Mouse (Mus musculus) thymus, adult 2 months (tissue): ENCODE results near the gene Lekr1. TPM values are rescaled to one million over a fixed set of nuclear protein-coding genes. Genes with fewer than 3 reads are reported as not detected.

Experiments used
- DNase-seq: peaks from one replicate; pipeline ENCODE4 v3.0.0; 2021
- H3K27ac ChIP-seq: fragments of 200-500 bp; 2 replicates; pipeline ENCODE4 v1.5.1; 2012; ENCODE audit warnings: low read length, control low read depth; ENCODE audit not compliant: control insufficient read depth, insufficient read depth
- H3K27me3 ChIP-seq: fragments of 200-500 bp; 2 replicates; pipeline ENCODE4 v1.6.1; 2012; ENCODE audit warnings: mild to moderate bottlenecking, low read length, moderate library complexity, mixed read lengths; ENCODE audit not compliant: control insufficient read depth, insufficient read depth
- H3K36me3 ChIP-seq: fragments of 200-500 bp; 2 replicates; pipeline ENCODE4 v1.6.1; 2012; ENCODE audit warnings: mild to moderate bottlenecking, low read length, moderate library complexity; ENCODE audit not compliant: control insufficient read depth, insufficient read depth
- H3K4me1 ChIP-seq: fragments of 200-500 bp; replicated peaks from 2 replicates; pipeline ENCODE4 v1.6.1; 2012; ENCODE audit warnings: low read length; ENCODE audit not compliant: control insufficient read depth, insufficient read depth
- H3K4me3 ChIP-seq: fragments of 200-500 bp; 2 replicates; pipeline ENCODE4 v1.5.1; 2012; ENCODE audit warnings: mild to moderate bottlenecking, low read length, control low read depth, moderate library complexity; ENCODE audit not compliant: control insufficient read depth, insufficient read depth
- CTCF ChIP-seq: fragments of 200-500 bp; IDR thresholded peaks from 2 replicates; pipeline ENCODE4 v1.5.1; 2012; ENCODE audit warnings: mild to moderate bottlenecking, control low read depth, low read length, moderate library complexity, borderline replicate concordance; ENCODE audit not compliant: control insufficient read depth, poor library complexity, insufficient read depth; ENCODE audit errors: extremely low read depth
- POLR2A ChIP-seq: fragments of 200-500 bp; IDR thresholded peaks from 2 replicates; pipeline ENCODE4 v1.6.1; 2012; ENCODE audit warnings: mild to moderate bottlenecking, low read length, control low read depth, moderate library complexity; ENCODE audit not compliant: control insufficient read depth, poor library complexity, insufficient read depth; ENCODE audit errors: extremely low read depth
- WGBS: fragments of 180-500 bp; shearing (Covaris S2); methylation state at CpG from one replicate; pipeline ENCODE4 v1.1.7; 2018; 5-methylcytosine and 5-hydroxymethylcytosine counted together
- polyA plus RNA-seq: library from polyadenylated mRNA; depleted of rRNA; stranded (reverse); fragments of >200 nt; gene quantifications from 2 replicates; pipeline ENCODE4 v1.2.3, GENCODE M21; 2012

Lekr1 gene
- polyA plus RNA-seq, 1 experiment = 0.84 TPM

- 83% methylated on average over 10 of the region's 10 CpGs for WGBS
- Histone ChIP-seq H3K36me3 (no peaks in the 10 kb centered on the region), H3K27me3 (peaks cover 5% of the 10 kb centered on the region; the same call in 1 of the 2 replicates), H3K4me3 (no peak overlapping the region), H3K4me1 (peaks cover 12% of the 10 kb centered on the region), H3K27ac (no peak overlapping the region)
- TF ChIP-seq POLR2A (no peak), CTCF (no peak)
- DNase-seq = no peak
Measured at GRCm38 (mm10) chr3:65654541-65655206, 11.4 kb upstream of the Lekr1 start.

GRCm38 (mm10) chr3:65656451-65656850, 9.6 kb upstream of the Lekr1 start:
- H3K27ac ChIP-seq = no peak overlapping the region
- TF ChIP-seq CTCF = no peak
- no peak for TF ChIP-seq POLR2A
- 92% methylated on average over 7 of the region's 7 CpGs for WGBS
- no peaks in the 10 kb centered on the region for H3K36me3 ChIP-seq
- DNase-seq = no peak
- H3K27me3 ChIP-seq = peaks cover 5% of the 10 kb centered on the region; the same call in 1 of the 2 replicates
- peaks cover 8% of the 10 kb centered on the region for H3K4me1 ChIP-seq
- no peak overlapping the region for H3K4me3 ChIP-seq

- no peak for DNase-seq
- WGBS = 63% methylated on average over 12 of the region's 12 CpGs
- Histone ChIP-seq H3K4me3 (no peak overlapping the region), H3K27me3 (peaks cover 5% of the 10 kb centered on the region; the same call in 1 of the 2 replicates), H3K36me3 (no peaks in the 10 kb centered on the region), H3K27ac (no peak overlapping the region), H3K4me1 (peaks cover 8% of the 10 kb centered on the region)
- TF ChIP-seq CTCF (no peak), POLR2A (no peak)
Measured at GRCm38 (mm10) chr3:65656902-65657660, 8.9 kb upstream of the Lekr1 start.

- no peak for DNase-seq
- Histone ChIP-seq H3K27me3 (peaks cover 5% of the 10 kb centered on the region; the same call in 1 of the 2 replicates), H3K36me3 (no peaks in the 10 kb centered on the region), H3K4me1 (peaks cover 8% of the 10 kb centered on the region), H3K4me3 (no peak overlapping the region), H3K27ac (no peak overlapping the region)
- TF ChIP-seq POLR2A (no peak), CTCF (no peak)
- WGBS = 50% methylated on average over 18 of the region's 18 CpGs
Measured at GRCm38 (mm10) chr3:65658081-65658612, 7.9 kb upstream of the Lekr1 start.

- H3K36me3 ChIP-seq = no peaks in the 10 kb centered on the region
- peak; percentile 73 for DNase-seq
- H3K4me1 ChIP-seq = peaks cover 12% of the 10 kb centered on the region
- H3K27ac ChIP-seq = no peak overlapping the region; the same call in 1 of the 2 replicates
- TF ChIP-seq CTCF (no peak), POLR2A (no peak)
- H3K27me3 ChIP-seq = peaks cover 5% of the 10 kb centered on the region; the same call in 1 of the 2 replicates
- peak overlapping the region; percentile 76 for H3K4me3 ChIP-seq
- WGBS = under 1% methylated on average over 72 of the region's 72 CpGs
Measured at GRCm38 (mm10) chr3:65658721-65659619, 7.1 kb upstream of the Lekr1 start.

- H3K27ac ChIP-seq = no peak overlapping the region
Measured at GRCm38 (mm10) chr3:65659620-65659932, 6.5 kb upstream of the Lekr1 start.

More at GRCm38 (mm10) chr3:65659620-65659932, 6.5 kb upstream of the Lekr1 start:
- no peak for DNase-seq
- Histone ChIP-seq H3K4me3 (peak overlapping the region; percentile 76), H3K36me3 (no peaks in the 10 kb centered on the region), H3K4me1 (peaks cover 12% of the 10 kb centered on the region), H3K27me3 (peaks cover 5% of the 10 kb centered on the region; the same call in 1 of the 2 replicates)
- TF ChIP-seq POLR2A (no peak), CTCF (no peak)
- 14% methylated on average over 9 of the region's 9 CpGs for WGBS
